Mouse (Mus musculus): Measurements from ENCODE around the gene Nubpl. TPM values are rescaled to one million over a fixed set of nuclear protein-coding genes. Genes with fewer than 3 reads are reported as not detected.
A peak's percentile ranks its signal among the peaks of the same experiment; 100 is the strongest.
"Not testable (repeated sequence)": the region's sequence is repeated elsewhere in the genome, so short reads cannot be mapped to it uniquely, and the experiment has no call there.

Nubpl gene
- polyA plus RNA-seq, 1 experiment from 2014 or later, result 13.8 TPM

- no peak overlapping the region for H3K27ac ChIP-seq
- WGBS, result 83% methylated on average over 4 of the region's 4 CpGs
- ATAC-seq (replicated peaks; ENCODE audit: low FRiP score, low read depth) (no peak), DNase-seq (ENCODE audit: low spot score) (no peak)
- H3K4me2 ChIP-seq (ENCODE audit: low read length), result no peak overlapping the region
- no peak for TF ChIP-seq CTCF (IDR thresholded peaks at IDR 0.05; ENCODE audit: low read depth)
- no peaks in the 10 kb centered on the region for H3K4me1 ChIP-seq (replicated peaks; ENCODE audit: insufficient read depth, low read length)
- no peak overlapping the region for H3K4me3 ChIP-seq (replicated peaks; ENCODE audit: low read depth, low read length)
- H3K36me3 ChIP-seq (ENCODE audit: insufficient read depth, low read length), result no peaks in the 10 kb centered on the region
- H3K9ac ChIP-seq (ENCODE audit: low read depth, low read length), result no peak overlapping the region
- no peaks in the 10 kb centered on the region for H3K9me3 ChIP-seq (replicated peaks; ENCODE audit: low read length)
- no peaks in the 10 kb centered on the region for H3K27me3 ChIP-seq (ENCODE audit: insufficient read depth, low read length)
Measured at GRCm38 (mm10) chr12:52224954-52225353, 127.4 kb downstream of the Nubpl start.

GRCm38 (mm10) chr12:52228746-52229145, 131.2 kb downstream of the Nubpl start:
- no peak overlapping the region for H3K4me2 ChIP-seq (ENCODE audit: low read length)
- no peaks in the 10 kb centered on the region for H3K27me3 ChIP-seq (ENCODE audit: insufficient read depth, low read length)
- DNase-seq (ENCODE audit: low spot score) (no peak), ATAC-seq (replicated peaks; ENCODE audit: low FRiP score, low read depth) (no peak)
- H3K9me3 ChIP-seq (replicated peaks; ENCODE audit: low read length), result no peaks in the 10 kb centered on the region
- TF ChIP-seq CTCF (IDR thresholded peaks at IDR 0.05; ENCODE audit: low read depth), result no peak
- WGBS, result 87% methylated on average over 3 of the region's 3 CpGs
- no peak overlapping the region for H3K4me3 ChIP-seq (replicated peaks; ENCODE audit: low read depth, low read length)
- no peak overlapping the region for H3K9ac ChIP-seq (ENCODE audit: low read depth, low read length)
- H3K27ac ChIP-seq, result no peak overlapping the region
- H3K36me3 ChIP-seq (ENCODE audit: insufficient read depth, low read length), result no peaks in the 10 kb centered on the region
- H3K4me1 ChIP-seq (replicated peaks; ENCODE audit: insufficient read depth, low read length), result no peaks in the 10 kb centered on the region

- H3K4me2 ChIP-seq (ENCODE audit: low read length); H3K4me1 ChIP-seq (replicated peaks; ENCODE audit: insufficient read depth, low read length); H3K27me3 ChIP-seq (ENCODE audit: insufficient read depth, low read length); DNase-seq (ENCODE audit: low spot score); H3K9ac ChIP-seq (ENCODE audit: low read depth, low read length); H3K9me3 ChIP-seq (replicated peaks; ENCODE audit: low read length); ATAC-seq (replicated peaks; ENCODE audit: low FRiP score, low read depth); H3K36me3 ChIP-seq (ENCODE audit: insufficient read depth, low read length); H3K4me3 ChIP-seq (replicated peaks; ENCODE audit: low read depth, low read length); H3K27ac ChIP-seq: not testable (repeated sequence)
- 82% methylated on average over 1 of the region's 3 CpGs for WGBS
Measured at GRCm38 (mm10) chr12:52231929-52232328, 134.4 kb downstream of the Nubpl start.

GRCm38 (mm10) chr12:52242712-52243111, 145.2 kb downstream of the Nubpl start:
- H3K27ac ChIP-seq, result no peak overlapping the region
- no peak for DNase-seq (ENCODE audit: low spot score)
- TF ChIP-seq CTCF (IDR thresholded peaks at IDR 0.05; ENCODE audit: low read depth), result no peak
- no peak for ATAC-seq (replicated peaks; ENCODE audit: low FRiP score, low read depth)
- no peaks in the 10 kb centered on the region for H3K27me3 ChIP-seq (ENCODE audit: insufficient read depth, low read length)
- H3K4me3 ChIP-seq (replicated peaks; ENCODE audit: low read depth, low read length), result no peak overlapping the region
- WGBS, result 79% methylated on average over 2 of the region's 2 CpGs
- no peak overlapping the region for H3K9ac ChIP-seq (ENCODE audit: low read depth, low read length)
- H3K36me3 ChIP-seq (ENCODE audit: insufficient read depth, low read length), result no peaks in the 10 kb centered on the region
- H3K9me3 ChIP-seq (replicated peaks; ENCODE audit: low read length), result no peaks in the 10 kb centered on the region
- H3K4me1 ChIP-seq (replicated peaks; ENCODE audit: insufficient read depth, low read length), result no peaks in the 10 kb centered on the region
- H3K4me2 ChIP-seq (ENCODE audit: low read length), result no peak overlapping the region

GRCm38 (mm10) chr12:52247438-52247837, 149.9 kb downstream of the Nubpl start:
- WGBS, result 47% methylated on average over 9 of the region's 9 CpGs

GRCm38 (mm10) chr12:52248531-52248930, 151.0 kb downstream of the Nubpl start:
- TF ChIP-seq CTCF (IDR thresholded peaks at IDR 0.05; ENCODE audit: low read depth), result no peak
- no peak overlapping the region for H3K4me3 ChIP-seq (replicated peaks; ENCODE audit: low read depth, low read length)
- H3K27me3 ChIP-seq (ENCODE audit: insufficient read depth, low read length), result no peaks in the 10 kb centered on the region
- H3K36me3 ChIP-seq (ENCODE audit: insufficient read depth, low read length), result no peaks in the 10 kb centered on the region
- H3K9me3 ChIP-seq (replicated peaks; ENCODE audit: low read length), result no peaks in the 10 kb centered on the region
- H3K9ac ChIP-seq (ENCODE audit: low read depth, low read length), result no peak overlapping the region
- no peak overlapping the region for H3K27ac ChIP-seq
- DNase-seq (ENCODE audit: low spot score) (no peak), ATAC-seq (replicated peaks; ENCODE audit: low FRiP score, low read depth) (no peak)
- no peaks in the 10 kb centered on the region for H3K4me1 ChIP-seq (replicated peaks; ENCODE audit: insufficient read depth, low read length)
- no peak overlapping the region for H3K4me2 ChIP-seq (ENCODE audit: low read length)
- 78% methylated on average over 2 of the region's 2 CpGs for WGBS

More at GRCm38 (mm10) chr12:52247438-52247837, 149.9 kb downstream of the Nubpl start:
- TF ChIP-seq CTCF (IDR thresholded peaks at IDR 0.05; ENCODE audit: low read depth), result no peak
- Histone ChIP-seq H3K4me2 (ENCODE audit: low read length) (no peak overlapping the region), H3K4me1 (replicated peaks; ENCODE audit: insufficient read depth, low read length) (no peaks in the 10 kb centered on the region), H3K36me3 (ENCODE audit: insufficient read depth, low read length) (no peaks in the 10 kb centered on the region), H3K9me3 (replicated peaks; ENCODE audit: low read length) (no peaks in the 10 kb centered on the region), H3K27me3 (ENCODE audit: insufficient read depth, low read length) (no peaks in the 10 kb centered on the region), H3K9ac (ENCODE audit: low read depth, low read length) (no peak overlapping the region), H3K27ac (no peak overlapping the region), H3K4me3 (replicated peaks; ENCODE audit: low read depth, low read length) (no peak overlapping the region)
- ATAC-seq (replicated peaks; ENCODE audit: low FRiP score, low read depth), result no peak
- peak; percentile 7 for DNase-seq (ENCODE audit: low spot score)

- H3K9me3 ChIP-seq (replicated peaks; ENCODE audit: low read length), result no peaks in the 10 kb centered on the region
- ATAC-seq (replicated peaks; ENCODE audit: low FRiP score, low read depth) (no peak), DNase-seq (ENCODE audit: low spot score) (no peak)
- H3K4me3 ChIP-seq (replicated peaks; ENCODE audit: low read depth, low read length), result no peak overlapping the region
- no peak overlapping the region for H3K27ac ChIP-seq
- H3K27me3 ChIP-seq (ENCODE audit: insufficient read depth, low read length), result no peaks in the 10 kb centered on the region
- H3K9ac ChIP-seq (ENCODE audit: low read depth, low read length), result no peak overlapping the region
- no peaks in the 10 kb centered on the region for H3K4me1 ChIP-seq (replicated peaks; ENCODE audit: insufficient read depth, low read length)
- TF ChIP-seq CTCF (IDR thresholded peaks at IDR 0.05; ENCODE audit: low read depth), result no peak
- no peaks in the 10 kb centered on the region for H3K36me3 ChIP-seq (ENCODE audit: insufficient read depth, low read length)
- WGBS, result 70% methylated on average over 5 of the region's 5 CpGs
- H3K4me2 ChIP-seq (ENCODE audit: low read length), result no peak overlapping the region
Measured at GRCm38 (mm10) chr12:52254089-52254488, 156.6 kb downstream of the Nubpl start.

All from kidney, postnatal 0 days (tissue).